Mouse (Mus musculus) testis, adult 2 months (tissue): ENCODE measurements around the gene Alg9. TPM values are rescaled to one million over a fixed set of nuclear protein-coding genes. Genes with fewer than 3 reads are reported as not detected.
A peak's percentile ranks its signal among the peaks of the same experiment; 100 is the strongest.

Experiments
- H3K27ac ChIP-seq: fragments of 200-500 bp; 2 replicates; pipeline ENCODE4 v1.5.1; 2012; ENCODE audit warnings: low read depth, low read length; ENCODE audit not compliant: control insufficient read depth, insufficient read depth
- H3K27me3 ChIP-seq: fragments of 200-500 bp; 2 replicates; pipeline ENCODE4 v1.6.1; 2012; ENCODE audit warnings: mild to moderate bottlenecking, low read length, moderate library complexity; ENCODE audit not compliant: control insufficient read depth, insufficient read depth
- H3K36me3 ChIP-seq: fragments of 200-500 bp; 2 replicates; pipeline ENCODE4 v1.6.1; 2012; ENCODE audit warnings: mild to moderate bottlenecking, low read length; ENCODE audit not compliant: control insufficient read depth, insufficient read depth
- H3K4me1 ChIP-seq: fragments of 200-500 bp; 2 replicates; pipeline ENCODE4 v1.6.1; 2012; ENCODE audit warnings: low read length; ENCODE audit not compliant: control insufficient read depth, insufficient read depth
- H3K4me3 ChIP-seq: fragments of 200-500 bp; 2 replicates; pipeline ENCODE4 v1.5.1; 2012; ENCODE audit warnings: low read depth, mild to moderate bottlenecking, low read length, moderate library complexity, mixed read lengths; ENCODE audit not compliant: control insufficient read depth
- CTCF ChIP-seq: fragments of 200-500 bp; IDR thresholded peaks from 2 replicates; pipeline ENCODE4 v1.5.1; 2012; ENCODE audit warnings: low read depth, mild to moderate bottlenecking, inconsistent platforms, low read length, moderate library complexity; ENCODE audit not compliant: control insufficient read depth, insufficient read depth, insufficient replicate concordance
- POLR2A ChIP-seq: fragments of 200-500 bp; IDR thresholded peaks from 2 replicates; pipeline ENCODE4 v1.6.1; 2012; ENCODE audit warnings: low read depth, mild to moderate bottlenecking, inconsistent platforms, low read length, moderate library complexity; ENCODE audit not compliant: control insufficient read depth
- polyA plus RNA-seq: library from polyadenylated mRNA; depleted of rRNA; stranded (reverse); fragments of >200 nt; gene quantifications from 2 replicates; pipeline ENCODE4 v1.2.3, GENCODE M21; 2012

Alg9 gene
- polyA plus RNA-seq, 1 experiment: 40.0 TPM

- Histone ChIP-seq H3K4me1 (peaks cover 2% of the 10 kb centered on the region), H3K4me3 (no peak overlapping the region), H3K27me3 (no peaks in the 10 kb centered on the region), H3K36me3 (no peaks in the 10 kb centered on the region), H3K27ac (no peak overlapping the region)
- TF ChIP-seq POLR2A (no peak), CTCF (no peak)
Measured at GRCm38 (mm10) chr9:50855133-50855766, 80.4 kb downstream of the Alg9 start.

GRCm38 (mm10) chr9:50855780-50856179, 81.0 kb downstream of the Alg9 start:
- H3K27me3 ChIP-seq: no peaks in the 10 kb centered on the region
- no peaks in the 10 kb centered on the region for H3K36me3 ChIP-seq
- TF ChIP-seq POLR2A (no peak), CTCF (no peak)
- H3K4me3 ChIP-seq: no peak overlapping the region; the same call in 1 of the 2 replicates
- peaks cover 2% of the 10 kb centered on the region for H3K4me1 ChIP-seq
- H3K27ac ChIP-seq: no peak overlapping the region; the same call in 1 of the 2 replicates

GRCm38 (mm10) chr9:50856341-50857081, 81.7 kb downstream of the Alg9 start:
- Histone ChIP-seq H3K4me1 (peaks cover 2% of the 10 kb centered on the region), H3K36me3 (no peaks in the 10 kb centered on the region), H3K4me3 (peak overlapping the region; percentile 97), H3K27ac (peak overlapping the region; percentile 83), H3K27me3 (no peaks in the 10 kb centered on the region)
- TF ChIP-seq CTCF: no peak
- peak; percentile 92 for TF ChIP-seq POLR2A

GRCm38 (mm10) chr9:50857082-50857641, 82.3 kb downstream of the Alg9 start:
- H3K27ac ChIP-seq: peak overlapping the region; percentile 83
- no peaks in the 10 kb centered on the region for H3K27me3 ChIP-seq
- peak overlapping the region; percentile 97 for H3K4me3 ChIP-seq
- peaks cover 2% of the 10 kb centered on the region for H3K4me1 ChIP-seq
- TF ChIP-seq POLR2A: no peak
- TF ChIP-seq CTCF: no peak
- H3K36me3 ChIP-seq: no peaks in the 10 kb centered on the region

GRCm38 (mm10) chr9:50858681-50859080, 83.9 kb downstream of the Alg9 start:
- H3K27me3 ChIP-seq: no peaks in the 10 kb centered on the region
- H3K36me3 ChIP-seq: peaks cover 5% of the 10 kb centered on the region
- no peak overlapping the region for H3K27ac ChIP-seq
- TF ChIP-seq POLR2A (no peak), CTCF (no peak)
- peaks cover 2% of the 10 kb centered on the region for H3K4me1 ChIP-seq
- no peak overlapping the region for H3K4me3 ChIP-seq

GRCm38 (mm10) chr9:50861119-50861839, 86.5 kb downstream of the Alg9 start:
- Histone ChIP-seq H3K36me3 (peaks cover 8% of the 10 kb centered on the region), H3K27ac (no peak overlapping the region), H3K4me1 (no peaks in the 10 kb centered on the region), H3K27me3 (no peaks in the 10 kb centered on the region), H3K4me3 (no peak overlapping the region)
- TF ChIP-seq CTCF: no peak
- no peak for TF ChIP-seq POLR2A

- H3K4me1 ChIP-seq: no peaks in the 10 kb centered on the region
- H3K27me3 ChIP-seq: no peaks in the 10 kb centered on the region
- peaks cover 13% of the 10 kb centered on the region for H3K36me3 ChIP-seq
- no peak overlapping the region for H3K4me3 ChIP-seq
- no peak overlapping the region for H3K27ac ChIP-seq
- TF ChIP-seq CTCF: no peak
- TF ChIP-seq POLR2A: no peak
Measured at GRCm38 (mm10) chr9:50863824-50864223, 89.0 kb downstream of the Alg9 start.

GRCm38 (mm10) chr9:50864877-50865276, 90.1 kb downstream of the Alg9 start:
- H3K4me1 ChIP-seq: no peaks in the 10 kb centered on the region
- H3K27ac ChIP-seq: no peak overlapping the region
- H3K36me3 ChIP-seq: peaks cover 13% of the 10 kb centered on the region
- H3K4me3 ChIP-seq: no peak overlapping the region
- H3K27me3 ChIP-seq: no peaks in the 10 kb centered on the region
- TF ChIP-seq CTCF (no peak), POLR2A (no peak)
